Mouse (Mus musculus) left cerebral cortex, adult 6 months (tissue): ENCODE measurements around the gene Gsdma. TPM values are rescaled to one million over a fixed set of nuclear protein-coding genes. Genes with fewer than 3 reads are reported as not detected.

ENCODE experiments used
- long read RNA-seq, 2 experiments: library from polyadenylated mRNA; unstranded; transcript quantifications; one replicate each; pipeline ENCODE4 v2.0.0; 2019 to 2020
- polyA plus RNA-seq: library from polyadenylated mRNA; unstranded; fragments of <200 nt; fragmentation: Nextera tagmentation; gene quantifications from 2 replicates; pipeline ENCODE4 v1.2.3, GENCODE M21; 2021

Gene Gsdma
- polyA plus RNA-seq, result not detected in 2 replicates
- long read RNA-seq, experiment 1, result 0 reads
- long read RNA-seq, experiment 2, result 0 reads

GRCm38 (mm10) chr11:98664091-98664490 is at the start of gene Gsdma:
Gene Gsdma (plus strand): TSS chr11:98664351.

GRCm38 (mm10) chr11:98625611-98626410 is 38.3 kb upstream of the Gsdma start, which contains the start of the genes Gm12355 and Gsdma3:
Gene Gm12355 (minus strand): TSS chr11:98625661.
Gene Gsdma3 (plus strand): TSS chr11:98626360.

GRCm38 (mm10) chr11:98646459-98646858 is 17.7 kb upstream of the Gsdma start, which contains the start of gene Gsdma2:
Gene Gsdma2 (plus strand): TSS chr11:98646759.

GRCm38 (mm10) chr11:98681786-98682745 is 17.9 kb downstream of the Gsdma start, which contains the start of gene Psmd3:
Gene Psmd3 (plus strand): TSS chr11:98682554.

GRCm38 (mm10) chr11:98701213-98701670 is 37.1 kb downstream of the Gsdma start, which contains the start of gene Csf3:
Gene Csf3 (plus strand): TSS chr11:98701263.

Other genes starting within 250 kb of the Gsdma start
- 279 and 288 TPM in 2 replicates for gene Mien1, start 225.4 kb upstream of the Gsdma start, polyA plus RNA-seq
- 1.4 and 1.7 TPM in 2 replicates for gene Grb7, start 218.0 kb upstream of the Gsdma start, polyA plus RNA-seq
- 0.73 and 1.6 TPM in 2 replicates for gene Ikzf3, start 118.3 kb upstream of the Gsdma start, polyA plus RNA-seq
- not detected in 2 replicates for gene Zpbp2, start 113.3 kb upstream of the Gsdma start, polyA plus RNA-seq
- 18.2 and 19.1 TPM in 2 replicates for gene Ormdl3, start 77.0 kb upstream of the Gsdma start, polyA plus RNA-seq
- not detected in 2 replicates for gene Lrrc3c, start 66.1 kb upstream of the Gsdma start, polyA plus RNA-seq
- gene Gm12355, start 38.7 kb upstream of the Gsdma start, polyA plus RNA-seq, result 0.30 and 1.2 TPM in 2 replicates
- gene Gsdma3, start 38.0 kb upstream of the Gsdma start, polyA plus RNA-seq, result not detected in 2 replicates
- not detected in 2 replicates for gene Gsdma2, start 17.6 kb upstream of the Gsdma start, polyA plus RNA-seq
- gene Psmd3, start 18.2 kb downstream of the Gsdma start, polyA plus RNA-seq, result 73.9 and 75.5 TPM in 2 replicates
- not detected in 2 replicates for gene Csf3, start 36.9 kb downstream of the Gsdma start, polyA plus RNA-seq
- gene Med24, start 65.1 kb downstream of the Gsdma start, polyA plus RNA-seq, result 23.9 and 29.3 TPM in 2 replicates
- gene Thra, start 76.3 kb downstream of the Gsdma start, polyA plus RNA-seq, result 112 and 113 TPM in 2 replicates
- 51.2 and 77.4 TPM in 2 replicates for gene Nr1d1, start 111.0 kb downstream of the Gsdma start, polyA plus RNA-seq
- 14.8 and 16.6 TPM in 2 replicates for gene Msl1, start 131.2 kb downstream of the Gsdma start, polyA plus RNA-seq
- gene Casc3, start 140.6 kb downstream of the Gsdma start, polyA plus RNA-seq, result 4.9 and 15.5 TPM in 2 replicates
- gene Rapgefl1, start 172.4 kb downstream of the Gsdma start, polyA plus RNA-seq, result 9.0 and 16.2 TPM in 2 replicates
- gene Wipf2, start 199.3 kb downstream of the Gsdma start, polyA plus RNA-seq, result 5.2 and 5.3 TPM in 2 replicates
- gene Cdc6, start 243.4 kb downstream of the Gsdma start, polyA plus RNA-seq, result 0.16 and 0.21 TPM in 2 replicates